Mouse (Mus musculus): ENCODE data around the gene Sbk1. TPM values are rescaled to one million over a fixed set of nuclear protein-coding genes. Genes with fewer than 3 reads are reported as not detected.
A peak's percentile ranks its signal among the peaks of the same experiment; 100 is the strongest.
"Not testable (repeated sequence)": the region's sequence is repeated elsewhere in the genome, so short reads cannot be mapped to it uniquely, and the experiment has no call there.

Sbk1 gene
- polyA plus RNA-seq, 1 experiment from 2014 or later, result 5.2 TPM

- H3K4me1 ChIP-seq (ENCODE audit: insufficient read depth), result peaks cover 36% of the 10 kb centered on the region
- no peak overlapping the region for H3K9ac ChIP-seq (replicated peaks)
- H3K27me3 ChIP-seq (ENCODE audit: insufficient read depth, low read length), result peaks cover 7% of the 10 kb centered on the region; the same call in 1 of the 2 replicates
- TF ChIP-seq EP300 (IDR thresholded peaks at IDR 0.05; ENCODE audit: low read depth) (no peak), CTCF (IDR thresholded peaks at IDR 0.05; ENCODE audit: low read depth) (no peak)
- ATAC-seq (no peak), DNase-seq (peak; percentile 36)
- peak overlapping the region; percentile 2; the same call in 1 of the 2 replicates for H3K4me2 ChIP-seq (ENCODE audit: low read depth, low read length)
- H3K9me3 ChIP-seq (ENCODE audit: low read length), result no peaks in the 10 kb centered on the region
- 68% methylated on average over 22 of the region's 22 CpGs for WGBS (ENCODE audit: insufficient replicate concordance)
- peaks cover 8% of the 10 kb centered on the region for H3K36me3 ChIP-seq (replicated peaks; ENCODE audit: insufficient read depth, low read length)
- H3K4me3 ChIP-seq (ENCODE audit: low read depth, low read length), result no peak overlapping the region
- H3K27ac ChIP-seq (ENCODE audit: low read depth), result peak overlapping the region; percentile 62
Measured at GRCm38 (mm10) chr7:126277536-126278295, 5.3 kb downstream of the Sbk1 start.

GRCm38 (mm10) chr7:126278799-126279198, 6.4 kb downstream of the Sbk1 start:
- ATAC-seq (no peak), DNase-seq (no peak)
- Histone ChIP-seq H3K4me1 (ENCODE audit: insufficient read depth) (peaks cover 28% of the 10 kb centered on the region), H3K27ac (ENCODE audit: low read depth) (peak overlapping the region; percentile 44), H3K36me3 (replicated peaks; ENCODE audit: insufficient read depth, low read length) (peaks cover 8% of the 10 kb centered on the region), H3K4me2 (ENCODE audit: low read depth, low read length) (peak overlapping the region; percentile 2; the same call in 1 of the 2 replicates), H3K9ac (replicated peaks) (no peak overlapping the region), H3K4me3 (ENCODE audit: low read depth, low read length) (no peak overlapping the region), H3K9me3 (ENCODE audit: low read length) (no peaks in the 10 kb centered on the region), H3K27me3 (ENCODE audit: insufficient read depth, low read length) (0 out of 2 replicates have a peak, but pooled peaks cover under 1% of the 10 kb centered on the region)
- TF ChIP-seq EP300 (IDR thresholded peaks at IDR 0.05; ENCODE audit: low read depth), result no peak
- TF ChIP-seq CTCF (IDR thresholded peaks at IDR 0.05; ENCODE audit: low read depth), result no peak
- WGBS (ENCODE audit: insufficient replicate concordance), result 81% methylated on average over 5 of the region's 5 CpGs

GRCm38 (mm10) chr7:126279774-126280482, 7.5 kb downstream of the Sbk1 start:
- TF ChIP-seq CTCF (IDR thresholded peaks at IDR 0.05; ENCODE audit: low read depth), result no peak
- no peak for TF ChIP-seq EP300 (IDR thresholded peaks at IDR 0.05; ENCODE audit: low read depth)
- peaks cover 8% of the 10 kb centered on the region for H3K36me3 ChIP-seq (replicated peaks; ENCODE audit: insufficient read depth, low read length)
- H3K4me1 ChIP-seq (ENCODE audit: insufficient read depth), result peaks cover 31% of the 10 kb centered on the region
- no peak overlapping the region for H3K4me3 ChIP-seq (ENCODE audit: low read depth, low read length)
- DNase-seq (no peak), ATAC-seq (no peak)
- H3K27me3 ChIP-seq (ENCODE audit: insufficient read depth, low read length), result no peaks in the 10 kb centered on the region
- no peak overlapping the region for H3K27ac ChIP-seq (ENCODE audit: low read depth)
- 68% methylated on average over 8 of the region's 8 CpGs for WGBS (ENCODE audit: insufficient replicate concordance)
- no peaks in the 10 kb centered on the region for H3K9me3 ChIP-seq (ENCODE audit: low read length)
- no peak overlapping the region for H3K9ac ChIP-seq (replicated peaks)
- H3K4me2 ChIP-seq (ENCODE audit: low read depth, low read length), result no peak overlapping the region

- Histone ChIP-seq H3K9me3 (ENCODE audit: low read length) (no peaks in the 10 kb centered on the region), H3K27me3 (ENCODE audit: insufficient read depth, low read length) (no peaks in the 10 kb centered on the region), H3K4me2 (ENCODE audit: low read depth, low read length) (no peak overlapping the region), H3K36me3 (replicated peaks; ENCODE audit: insufficient read depth, low read length) (peaks cover 8% of the 10 kb centered on the region), H3K4me1 (ENCODE audit: insufficient read depth) (peaks cover 36% of the 10 kb centered on the region), H3K27ac (ENCODE audit: low read depth) (no peak overlapping the region), H3K9ac (replicated peaks) (no peak overlapping the region), H3K4me3 (ENCODE audit: low read depth, low read length) (no peak overlapping the region)
- 60% methylated on average over 6 of the region's 6 CpGs for WGBS (ENCODE audit: insufficient replicate concordance)
- no peak for ATAC-seq
- TF ChIP-seq CTCF (IDR thresholded peaks at IDR 0.05; ENCODE audit: low read depth) (no peak), EP300 (IDR thresholded peaks at IDR 0.05; ENCODE audit: low read depth) (no peak)
- DNase-seq, result peak; percentile 39
Measured at GRCm38 (mm10) chr7:126280696-126281095, 8.3 kb downstream of the Sbk1 start.

DNA sequence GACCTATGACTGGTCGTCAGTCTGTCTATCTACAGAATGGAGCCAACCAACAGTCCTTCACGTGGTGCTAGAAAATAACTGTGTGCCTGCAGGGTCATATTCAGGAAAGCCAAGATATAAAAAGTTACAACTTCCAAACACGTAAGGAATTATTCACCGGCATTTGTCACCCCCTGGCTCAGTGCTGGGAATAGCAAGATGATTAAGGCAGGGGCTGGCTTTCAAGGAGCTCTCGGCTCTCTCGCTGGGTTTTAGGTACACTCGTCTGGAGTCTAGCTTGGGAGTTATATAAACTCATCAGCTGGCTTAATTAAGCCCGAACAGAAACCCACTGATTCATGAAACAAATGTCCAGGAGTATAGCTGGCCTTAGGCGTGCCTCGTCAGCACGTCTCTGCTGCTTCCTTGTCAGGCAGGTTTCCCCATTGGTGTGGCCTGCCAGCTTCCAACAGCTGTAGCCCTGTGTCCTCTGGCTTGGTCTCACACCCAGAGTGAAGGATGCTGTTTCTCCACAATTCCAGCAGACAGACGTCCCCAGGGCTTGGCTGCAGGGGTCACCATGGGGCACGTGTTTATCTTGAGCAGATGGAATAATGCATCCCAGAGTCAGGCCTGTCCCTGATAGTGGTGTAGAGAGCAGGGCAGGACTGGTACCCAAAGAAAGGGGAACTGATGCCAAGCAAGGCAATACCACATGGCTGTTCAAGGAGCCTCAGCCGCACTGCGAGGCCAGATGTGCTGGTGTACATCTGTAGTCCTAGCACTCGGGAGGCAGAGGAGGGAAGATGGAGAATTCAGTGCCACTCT, 9.7 kb downstream of the Sbk1 start:
- peak; percentile 15 for DNase-seq
- Histone ChIP-seq H3K9me3 (ENCODE audit: low read length) (no peaks in the 10 kb centered on the region), H3K4me1 (ENCODE audit: insufficient read depth) (peaks cover 35% of the 10 kb centered on the region), H3K27ac (ENCODE audit: low read depth) (no peak overlapping the region), H3K9ac (replicated peaks) (no peak overlapping the region), H3K27me3 (ENCODE audit: insufficient read depth, low read length) (no peaks in the 10 kb centered on the region), H3K4me3 (ENCODE audit: low read depth, low read length) (no peak overlapping the region), H3K36me3 (replicated peaks; ENCODE audit: insufficient read depth, low read length) (peaks cover 8% of the 10 kb centered on the region), H3K4me2 (ENCODE audit: low read depth, low read length) (no peak overlapping the region)
- ATAC-seq, result no peak
- 78% methylated on average over 16 of the region's 16 CpGs for WGBS (ENCODE audit: insufficient replicate concordance)
- no peak for TF ChIP-seq EP300 (IDR thresholded peaks at IDR 0.05; ENCODE audit: low read depth)

- not testable (repeated sequence) for ATAC-seq; H3K9ac ChIP-seq (replicated peaks); H3K36me3 ChIP-seq (replicated peaks; ENCODE audit: insufficient read depth, low read length); DNase-seq; H3K27me3 ChIP-seq (ENCODE audit: insufficient read depth, low read length); H3K4me2 ChIP-seq (ENCODE audit: low read depth, low read length); H3K27ac ChIP-seq (ENCODE audit: low read depth); H3K4me3 ChIP-seq (ENCODE audit: low read depth, low read length); H3K9me3 ChIP-seq (ENCODE audit: low read length)
- peaks cover 40% of the 10 kb centered on the region for H3K4me1 ChIP-seq (ENCODE audit: insufficient read depth)
- 62% methylated on average over 7 of the region's 8 CpGs for WGBS (ENCODE audit: insufficient replicate concordance)
Measured at GRCm38 (mm10) chr7:126282683-126282990, 10.2 kb downstream of the Sbk1 start.
